Mouse (Mus musculus) liver, embryonic 14.5 days (tissue): ENCODE measurements around the gene Kansl1.

Experiments
- CTCF ChIP-seq: IDR thresholded peaks from 2 replicates; pipeline ENCODE4 v1.5.1; 2016; ENCODE audit warnings: antibody characterized with exemption, low read depth, control low read depth
- EP300 ChIP-seq: IDR thresholded peaks from 2 replicates; pipeline ENCODE4 v1.6.1; 2016; ENCODE audit warnings: antibody characterized with exemption, low read depth

GRCm38 (mm10) chr11:104407391-104407790 lies 61.3 kb downstream of the Kansl1 start:
- no peak for TF ChIP-seq CTCF
- TF ChIP-seq EP300: no peak
